Mouse (Mus musculus) stomach, postnatal 0 days (tissue): ENCODE data around the gene Coq8b. TPM values are rescaled to one million over a fixed set of nuclear protein-coding genes. Genes with fewer than 3 reads are reported as not detected.

Experiments used
- ATAC-seq: fragments of 200-750 bp; cut with Nextera tagmentation; 2 replicates; pipeline ENCODE4 v1.8.0; 2017; ENCODE audit not compliant: low FRiP score, low TSS enrichment
- DNase-seq: peaks from one replicate; pipeline ENCODE4 v3.0.0-alpha.2; 2016; ENCODE audit warnings: low spot score
- H3K27ac ChIP-seq: fragments of 300-500 bp; sonication (generic); replicated peaks from 2 replicates; pipeline ENCODE4 v1.5.1; 2014; ENCODE audit warnings: mild to moderate bottlenecking, control low read depth
- H3K27me3 ChIP-seq: fragments of 300-500 bp; sonication (generic); 2 replicates; pipeline ENCODE4 v1.6.1; 2014; ENCODE audit warnings: low read length; ENCODE audit not compliant: control insufficient read depth, insufficient read depth
- H3K36me3 ChIP-seq: fragments of 300-500 bp; sonication (generic); 2 replicates; pipeline ENCODE4 v1.6.1; 2014; ENCODE audit warnings: low read length, mixed read lengths; ENCODE audit not compliant: control insufficient read depth, insufficient read depth
- H3K4me1 ChIP-seq: fragments of 300-500 bp; sonication (generic); replicated peaks from 2 replicates; pipeline ENCODE4 v1.6.1; 2014; ENCODE audit warnings: antibody characterized with exemption; ENCODE audit not compliant: control insufficient read depth, insufficient read depth
- H3K4me2 ChIP-seq: fragments of 300-500 bp; sonication (generic); replicated peaks from 2 replicates; pipeline ENCODE4 v1.6.1; 2014; ENCODE audit warnings: low read depth, mild to moderate bottlenecking, control low read depth, moderate library complexity
- H3K4me3 ChIP-seq: fragments of 300-500 bp; sonication (generic); 2 replicates; pipeline ENCODE4 v1.5.1; 2014; ENCODE audit warnings: low read depth, low read length, control low read depth
- H3K9ac ChIP-seq: fragments of 300-500 bp; sonication (generic); 2 replicates; pipeline ENCODE4 v1.6.1; 2014; ENCODE audit warnings: mild to moderate bottlenecking, low read length, control low read depth, mixed read lengths
- H3K9me3 ChIP-seq: fragments of 300-500 bp; sonication (generic); 2 replicates; pipeline ENCODE4 v1.6.1; 2016; ENCODE audit warnings: low read length; ENCODE audit not compliant: control insufficient read depth
- CTCF ChIP-seq: IDR thresholded peaks from 2 replicates; pipeline ENCODE4 v1.5.1; 2016; ENCODE audit warnings: antibody characterized with exemption, low read depth, mild to moderate bottlenecking, moderate library complexity
- EP300 ChIP-seq: optimal IDR thresholded peaks from 2 replicates; pipeline ENCODE3; 2016; ENCODE audit warnings: antibody characterized with exemption
- WGBS: fragments of 180-500 bp; shearing (Covaris S2); extraction: QIAGEN DNeasy Blood & Tissue Kit; methylation state at CpG from one replicate; pipeline ENCODE4 v1.1.7; 2014; 5-methylcytosine and 5-hydroxymethylcytosine counted together
- polyA plus RNA-seq: library from polyadenylated mRNA; unstranded; fragments of >200 nt; fragmentation: Nextera tagmentation; extraction: Ambion mirVana; gene quantifications from 2 replicates; pipeline ENCODE4 v1.2.1, GENCODE M21; 2015

Coq8b gene
- polyA plus RNA-seq, 1 experiment from 2014 or later, result 25.0 TPM

DNA sequence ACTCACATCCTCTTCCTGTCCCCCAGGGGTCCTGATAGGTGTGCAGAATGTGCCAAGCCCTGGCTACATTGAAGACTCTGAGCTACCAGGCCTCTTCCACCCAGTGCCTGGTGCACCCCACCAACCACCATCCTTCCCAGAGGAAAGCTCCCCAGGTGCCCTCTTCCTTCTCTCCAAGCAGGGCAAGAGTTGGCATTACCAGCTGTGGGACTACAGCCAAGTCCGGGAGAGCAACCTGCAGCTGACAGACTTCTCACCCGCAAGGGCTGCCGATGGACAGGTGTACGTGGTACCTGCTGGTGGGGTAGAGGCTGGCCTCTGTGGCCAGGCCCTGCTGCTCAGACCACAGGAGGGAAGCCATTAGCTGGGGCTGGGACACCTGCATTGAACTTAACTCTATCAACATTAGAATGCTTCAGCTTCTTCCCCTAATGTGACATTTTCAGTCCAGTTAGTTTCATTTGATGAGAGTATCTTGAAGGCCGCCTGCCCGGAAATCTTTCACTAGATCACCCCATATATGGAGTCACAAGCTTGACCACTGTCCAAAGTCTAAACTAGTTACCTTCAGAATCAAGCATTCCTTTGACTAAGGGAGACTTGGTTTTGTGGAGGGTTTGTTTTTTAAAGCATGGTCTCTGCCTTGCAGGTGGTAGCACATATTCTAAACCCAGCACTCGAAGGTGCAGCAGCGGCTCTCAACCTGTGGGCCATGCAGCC, 28.9 kb upstream of the Coq8b start:
- TF ChIP-seq CTCF, result no peak
- Histone ChIP-seq H3K4me1 (no peaks in the 10 kb centered on the region), H3K9ac (no peak overlapping the region), H3K4me2 (no peak overlapping the region), H3K4me3 (no peak overlapping the region), H3K9me3 (no peaks in the 10 kb centered on the region), H3K27ac (no peak overlapping the region; the same call in 1 of the 2 replicates), H3K27me3 (no peaks in the 10 kb centered on the region), H3K36me3 (peaks cover 16% of the 10 kb centered on the region)
- WGBS, result 90% methylated on average over 8 of the region's 8 CpGs
- no peak for DNase-seq
- ATAC-seq, result no peak

DNA sequence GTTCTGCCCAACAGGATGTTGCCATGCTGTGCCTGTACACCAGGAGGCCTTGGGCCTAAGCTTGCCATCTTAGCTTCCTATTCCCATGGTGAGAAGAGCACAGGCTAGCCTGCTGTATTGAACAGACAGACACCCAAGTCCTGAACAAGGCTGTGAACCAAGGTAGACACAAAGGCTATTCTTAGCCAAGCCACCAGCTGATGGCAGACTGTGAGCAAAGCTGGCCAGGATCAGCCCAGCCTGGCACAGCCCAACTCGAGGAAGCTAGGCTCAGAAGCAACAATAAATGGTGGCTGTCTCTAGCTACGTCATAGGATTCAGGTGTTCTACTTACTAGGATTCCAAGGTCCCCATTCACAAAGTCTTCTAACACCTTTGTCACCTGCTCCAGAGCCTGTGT, 20.2 kb upstream of the Coq8b start:
- no peaks in the 10 kb centered on the region for H3K4me1 ChIP-seq
- H3K36me3 ChIP-seq, result peaks cover 26% of the 10 kb centered on the region
- H3K9me3 ChIP-seq, result no peaks in the 10 kb centered on the region
- no peak overlapping the region for H3K27ac ChIP-seq
- no peaks in the 10 kb centered on the region for H3K27me3 ChIP-seq
- no peak overlapping the region for H3K4me2 ChIP-seq
- DNase-seq (no peak), ATAC-seq (no peak)
- H3K9ac ChIP-seq, result no peak overlapping the region
- no peak for TF ChIP-seq CTCF
- TF ChIP-seq EP300, result no peak
- no peak overlapping the region for H3K4me3 ChIP-seq
- 92% methylated on average over 2 of the region's 2 CpGs for WGBS

DNA sequence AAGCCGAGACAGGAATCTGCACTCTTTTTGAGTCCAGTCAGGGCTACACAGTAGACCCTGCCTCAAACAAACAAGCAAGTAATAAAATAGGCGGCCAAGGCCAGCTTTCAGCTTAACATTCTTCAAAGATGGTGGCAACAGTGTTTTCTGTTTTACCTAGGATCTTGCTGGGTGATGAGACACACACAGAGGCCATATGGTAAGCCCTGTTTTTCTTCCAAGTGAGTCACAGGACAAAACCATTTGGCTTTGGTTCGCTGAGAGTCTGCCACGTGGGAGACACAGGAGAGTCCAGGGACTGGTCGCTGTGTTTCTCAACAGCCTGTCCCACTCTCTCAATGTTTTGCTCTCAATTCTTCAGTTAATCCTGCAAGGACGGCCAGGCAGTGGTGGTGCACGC, 14.2 kb upstream of the Coq8b start:
- TF ChIP-seq EP300 (no peak), CTCF (no peak)

DNA sequence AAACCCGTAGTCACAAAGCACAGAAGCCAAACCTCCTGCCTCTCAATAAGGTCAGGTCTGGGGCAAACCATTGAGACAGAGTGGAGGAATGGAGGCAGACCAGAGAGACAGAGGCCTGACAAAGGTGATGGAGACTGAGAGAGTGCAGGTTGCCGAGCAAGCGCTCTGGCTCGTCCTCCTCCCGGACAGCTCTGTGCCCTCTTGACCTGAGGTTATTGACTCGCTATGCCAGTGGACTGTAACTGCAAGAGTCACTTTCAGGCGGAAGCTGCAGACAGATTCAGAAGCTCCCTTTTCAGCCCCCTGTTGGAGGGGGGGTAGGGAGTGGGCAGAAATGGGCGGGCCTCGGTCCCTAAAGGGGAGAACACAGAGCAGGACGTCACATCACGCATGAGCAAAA, 12.9 kb upstream of the Coq8b start:
- Histone ChIP-seq H3K9me3 (no peaks in the 10 kb centered on the region), H3K4me3 (no peak overlapping the region), H3K9ac (no peak overlapping the region), H3K27ac (no peak overlapping the region), H3K27me3 (no peaks in the 10 kb centered on the region), H3K4me2 (no peak overlapping the region), H3K4me1 (no peaks in the 10 kb centered on the region), H3K36me3 (peaks cover 12% of the 10 kb centered on the region)
- no peak for TF ChIP-seq CTCF
- 75% methylated on average over 11 of the region's 11 CpGs for WGBS
- no peak for DNase-seq
- ATAC-seq, result no peak

More for the DNA sequence above, 14.2 kb upstream of the Coq8b start:
- ATAC-seq, result no peak
- no peaks in the 10 kb centered on the region for H3K27me3 ChIP-seq
- peaks cover 15% of the 10 kb centered on the region for H3K36me3 ChIP-seq
- no peaks in the 10 kb centered on the region for H3K4me1 ChIP-seq
- H3K9ac ChIP-seq, result no peak overlapping the region
- H3K4me3 ChIP-seq, result no peak overlapping the region
- no peak for DNase-seq
- H3K27ac ChIP-seq, result no peak overlapping the region
- no peak overlapping the region for H3K4me2 ChIP-seq
- 81% methylated on average over 7 of the region's 7 CpGs for WGBS
- H3K9me3 ChIP-seq, result no peaks in the 10 kb centered on the region

GRCm38 (mm10) chr7:27221939-27222338, 10.9 kb upstream of the Coq8b start:
- DNase-seq, result no peak
- WGBS, result 48% methylated on average over 6 of the region's 6 CpGs

GRCm38 (mm10) chr7:27222538-27222937, 10.3 kb upstream of the Coq8b start:
- H3K27ac ChIP-seq, result peak overlapping the region; percentile 35
- peaks cover 11% of the 10 kb centered on the region for H3K36me3 ChIP-seq
- TF ChIP-seq CTCF (no peak), EP300 (no peak)
- no peak overlapping the region for H3K9ac ChIP-seq
- H3K4me1 ChIP-seq, result peaks cover 3% of the 10 kb centered on the region; the same call in 1 of the 2 replicates
- ATAC-seq (no peak), DNase-seq (peak; percentile 12)
- H3K4me3 ChIP-seq, result no peak overlapping the region
- no peaks in the 10 kb centered on the region for H3K9me3 ChIP-seq
- WGBS, result 36% methylated on average over 1 of the region's 1 CpGs
- no peaks in the 10 kb centered on the region for H3K27me3 ChIP-seq
- H3K4me2 ChIP-seq, result no peak overlapping the region

More at GRCm38 (mm10) chr7:27221939-27222338, 10.9 kb upstream of the Coq8b start:
- no peaks in the 10 kb centered on the region; the same call in 1 of the 2 replicates for H3K4me1 ChIP-seq
- no peaks in the 10 kb centered on the region for H3K27me3 ChIP-seq
- no peaks in the 10 kb centered on the region for H3K9me3 ChIP-seq
- H3K9ac ChIP-seq, result no peak overlapping the region
- H3K4me2 ChIP-seq, result no peak overlapping the region
- no peak for TF ChIP-seq EP300
- TF ChIP-seq CTCF, result no peak
- peaks cover 12% of the 10 kb centered on the region for H3K36me3 ChIP-seq
- no peak overlapping the region for H3K4me3 ChIP-seq
- H3K27ac ChIP-seq, result peak overlapping the region; percentile 41
- no peak for ATAC-seq
